Mouse (Mus musculus) cortical plate, adult 2 months (tissue): ENCODE measurements at regions not wholly inside any gene's neighbourhood (a gene's known extent, or its start where the extent isn't known, plus 50 kb on each side); places are given as distances from the start of the nearest gene placed in this dataset.

Experiments
- CTCF ChIP-seq: fragments of 200-500 bp; IDR thresholded peaks from 2 replicates; pipeline ENCODE4 v1.5.1; 2011; ENCODE audit warnings: mild to moderate bottlenecking, control low read depth, low read length; ENCODE audit not compliant: insufficient read depth; ENCODE audit errors: extremely low read depth
- POLR2A ChIP-seq: fragments of 200-500 bp; IDR thresholded peaks from 2 replicates; pipeline ENCODE4 v1.6.1; 2011; ENCODE audit warnings: mild to moderate bottlenecking, low read length, control low read depth; ENCODE audit not compliant: insufficient read depth; ENCODE audit errors: extremely low read depth

DNA sequence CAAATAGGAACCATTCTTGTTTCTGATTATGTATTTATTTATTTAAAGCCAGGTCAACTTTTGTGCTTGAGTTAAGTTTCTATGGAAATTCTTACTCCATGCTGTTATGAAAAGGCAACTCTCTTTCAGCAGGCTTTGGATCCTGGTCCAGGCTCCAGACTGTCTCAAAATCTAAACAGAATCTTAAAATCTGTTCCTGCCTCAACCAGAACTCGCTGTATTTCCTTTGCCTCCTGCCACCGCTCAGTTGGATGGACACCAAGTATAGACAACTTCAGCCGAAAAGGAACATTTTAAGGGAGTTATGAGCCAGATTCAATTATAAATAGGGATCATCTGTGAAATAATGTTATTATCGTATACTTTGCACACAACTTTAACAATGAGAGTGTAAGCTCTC is 445.7 kb downstream of the Gm43517 start:
- TF ChIP-seq CTCF (no peak), POLR2A (no peak)
